Mouse (Mus musculus) kidney, embryonic 16.5 days (tissue): ENCODE measurements around the gene Ccdc96. TPM values are rescaled to one million over a fixed set of nuclear protein-coding genes. Genes with fewer than 3 reads are reported as not detected.

ENCODE experiments used
- ATAC-seq: fragments of 200-750 bp; cut with Nextera tagmentation; 2 replicates; pipeline ENCODE4 v1.8.0; 2017; ENCODE audit warnings: moderate TSS enrichment; ENCODE audit not compliant: low FRiP score, low TSS enrichment
- H3K27ac ChIP-seq: fragments of 300-500 bp; sonication (generic); 2 replicates; pipeline ENCODE4 v1.5.1; 2014; ENCODE audit warnings: low read length
- H3K27me3 ChIP-seq: fragments of 300-500 bp; sonication (generic); 2 replicates; pipeline ENCODE4 v1.6.1; 2014; ENCODE audit warnings: low read length, control low read depth, mixed read lengths; ENCODE audit not compliant: insufficient read depth
- H3K36me3 ChIP-seq: fragments of 300-500 bp; sonication (generic); 2 replicates; pipeline ENCODE4 v1.6.1; 2014; ENCODE audit warnings: low read length, control low read depth, mixed read lengths; ENCODE audit not compliant: insufficient read depth
- H3K4me1 ChIP-seq: fragments of 300-500 bp; sonication (generic); 2 replicates; pipeline ENCODE4 v1.6.1; 2014; ENCODE audit warnings: low read length, control low read depth, mixed read lengths; ENCODE audit not compliant: insufficient read depth
- H3K4me2 ChIP-seq: fragments of 300-500 bp; sonication (generic); replicated peaks from 2 replicates; pipeline ENCODE4 v1.6.1; 2014; ENCODE audit warnings: low read depth, low read length
- H3K4me3 ChIP-seq: fragments of 300-500 bp; sonication (generic); 2 replicates; pipeline ENCODE4 v1.5.1; 2014; ENCODE audit warnings: mild to moderate bottlenecking, low read length
- H3K9ac ChIP-seq: fragments of 300-500 bp; sonication (generic); replicated peaks from 2 replicates; pipeline ENCODE4 v1.6.1; 2014; ENCODE audit warnings: low read length
- H3K9me3 ChIP-seq: fragments of 300-500 bp; sonication (generic); 2 replicates; pipeline ENCODE4 v1.6.1; 2016; ENCODE audit warnings: low read length, control low read depth
- WGBS: fragments of 180-500 bp; shearing (Covaris S2); extraction: QIAGEN DNeasy Blood & Tissue Kit; methylation state at CpG from one replicate; pipeline ENCODE4 v1.1.7; 2014; 5-methylcytosine and 5-hydroxymethylcytosine counted together
- polyA plus RNA-seq: library from polyadenylated mRNA; unstranded; fragments of >200 nt; fragmentation: Nextera tagmentation; extraction: Ambion mirVana; gene quantifications from 2 replicates; pipeline ENCODE4 v1.2.1, GENCODE M21; 2015

Gene Ccdc96
- polyA plus RNA-seq, 1 experiment from 2014 or later, result 0.76 TPM

- Histone ChIP-seq H3K9me3 (no peaks in the 10 kb centered on the region), H3K4me1 (no peaks in the 10 kb centered on the region), H3K4me3 (no peak overlapping the region), H3K36me3 (peaks cover 57% of the 10 kb centered on the region), H3K9ac (no peak overlapping the region), H3K27me3 (no peaks in the 10 kb centered on the region), H3K4me2 (no peak overlapping the region), H3K27ac (no peak overlapping the region)
- 80% methylated on average over 3 of the region's 3 CpGs for WGBS
- no peak for ATAC-seq
Observed at GRCm38 (mm10) chr5:36517596-36517995, 33.2 kb downstream of the Ccdc96 start.

- H3K9me3 ChIP-seq, result no peaks in the 10 kb centered on the region
- no peak overlapping the region for H3K9ac ChIP-seq
- no peaks in the 10 kb centered on the region for H3K27me3 ChIP-seq
- no peak overlapping the region for H3K4me3 ChIP-seq
- peaks cover 52% of the 10 kb centered on the region for H3K36me3 ChIP-seq
- H3K27ac ChIP-seq, result no peak overlapping the region
- H3K4me1 ChIP-seq, result peaks cover 7% of the 10 kb centered on the region; the same call in 1 of the 2 replicates
- ATAC-seq, result no peak
- WGBS, result 86% methylated on average over 3 of the region's 3 CpGs
- no peak overlapping the region for H3K4me2 ChIP-seq
Observed at GRCm38 (mm10) chr5:36519751-36520150, 35.4 kb downstream of the Ccdc96 start.

GRCm38 (mm10) chr5:36522782-36523181 is 38.4 kb downstream of the Ccdc96 start:
- Histone ChIP-seq H3K9me3 (no peaks in the 10 kb centered on the region), H3K4me2 (no peak overlapping the region), H3K36me3 (peaks cover 33% of the 10 kb centered on the region), H3K9ac (no peak overlapping the region), H3K27ac (no peak overlapping the region), H3K4me1 (peaks cover 7% of the 10 kb centered on the region; the same call in 1 of the 2 replicates), H3K4me3 (no peak overlapping the region), H3K27me3 (no peaks in the 10 kb centered on the region)
- 45% methylated on average over 2 of the region's 2 CpGs for WGBS
- ATAC-seq, result no peak

- Histone ChIP-seq H3K27me3 (no peaks in the 10 kb centered on the region), H3K4me1 (peaks cover 11% of the 10 kb centered on the region; the same call in 1 of the 2 replicates), H3K9me3 (no peaks in the 10 kb centered on the region), H3K36me3 (peaks cover 29% of the 10 kb centered on the region), H3K27ac (no peak overlapping the region), H3K4me2 (no peak overlapping the region), H3K4me3 (no peak overlapping the region), H3K9ac (no peak overlapping the region)
- 69% methylated on average over 5 of the region's 5 CpGs for WGBS
- ATAC-seq, result no peak
Observed at GRCm38 (mm10) chr5:36523219-36523703, 38.9 kb downstream of the Ccdc96 start.

GRCm38 (mm10) chr5:36525216-36525615 is 40.8 kb downstream of the Ccdc96 start:
- Histone ChIP-seq H3K27ac (no peak overlapping the region), H3K4me2 (no peak overlapping the region), H3K36me3 (peaks cover 11% of the 10 kb centered on the region; the same call in 1 of the 2 replicates)

GRCm38 (mm10) chr5:36526274-36526673 is 41.9 kb downstream of the Ccdc96 start:
- Histone ChIP-seq H3K9me3 (no peaks in the 10 kb centered on the region), H3K4me3 (no peak overlapping the region), H3K36me3 (peaks cover 5% of the 10 kb centered on the region; the same call in 1 of the 2 replicates), H3K4me2 (no peak overlapping the region), H3K27me3 (no peaks in the 10 kb centered on the region), H3K4me1 (peaks cover 35% of the 10 kb centered on the region), H3K27ac (no peak overlapping the region), H3K9ac (no peak overlapping the region)
- WGBS, result 74% methylated on average over 5 of the region's 5 CpGs
- no peak for ATAC-seq

More at GRCm38 (mm10) chr5:36525216-36525615, 40.8 kb downstream of the Ccdc96 start:
- Histone ChIP-seq H3K9ac (no peak overlapping the region), H3K27me3 (no peaks in the 10 kb centered on the region), H3K4me3 (no peak overlapping the region), H3K9me3 (no peaks in the 10 kb centered on the region), H3K4me1 (peaks cover 27% of the 10 kb centered on the region)
- 0 out of 2 replicates have a peak, but pooled peaks have one; percentile 8 for ATAC-seq
- WGBS, result 72% methylated on average over 2 of the region's 2 CpGs

- no peaks in the 10 kb centered on the region; the same call in 1 of the 2 replicates for H3K36me3 ChIP-seq
- peaks cover 41% of the 10 kb centered on the region for H3K4me1 ChIP-seq
- H3K4me2 ChIP-seq, result no peak overlapping the region
- no peak overlapping the region for H3K4me3 ChIP-seq
- no peak overlapping the region for H3K9ac ChIP-seq
- ATAC-seq, result no peak
- no peak overlapping the region for H3K27ac ChIP-seq
- WGBS, result 96% methylated on average over 2 of the region's 2 CpGs
- H3K27me3 ChIP-seq, result no peaks in the 10 kb centered on the region
- no peaks in the 10 kb centered on the region for H3K9me3 ChIP-seq
Observed at GRCm38 (mm10) chr5:36526921-36527320, 42.5 kb downstream of the Ccdc96 start.

- Histone ChIP-seq H3K9me3 (no peaks in the 10 kb centered on the region), H3K4me1 (peaks cover 51% of the 10 kb centered on the region), H3K9ac (peak overlapping the region; percentile 74), H3K36me3 (no peaks in the 10 kb centered on the region), H3K4me3 (peak overlapping the region; percentile 61), H3K4me2 (peak overlapping the region; percentile 74), H3K27ac (peak overlapping the region; percentile 37), H3K27me3 (no peaks in the 10 kb centered on the region)
- 0% methylated on average over 5 of the region's 5 CpGs for WGBS
- no peak for ATAC-seq
Observed at GRCm38 (mm10) chr5:36529698-36530097, 45.3 kb downstream of the Ccdc96 start.

- Histone ChIP-seq H3K36me3 (no peaks in the 10 kb centered on the region), H3K4me1 (peaks cover 51% of the 10 kb centered on the region), H3K4me2 (peak overlapping the region; percentile 74), H3K27me3 (no peaks in the 10 kb centered on the region), H3K4me3 (peak overlapping the region; percentile 61), H3K9me3 (no peaks in the 10 kb centered on the region), H3K9ac (peak overlapping the region; percentile 74), H3K27ac (peak overlapping the region; percentile 73)
- peak; percentile 98 for ATAC-seq
- WGBS, result 0% methylated on average over 28 of the region's 28 CpGs
Observed at GRCm38 (mm10) chr5:36530129-36530751, 45.9 kb downstream of the Ccdc96 start.

GRCm38 (mm10) chr5:36534455-36535030 is 50.2 kb downstream of the Ccdc96 start:
- no peaks in the 10 kb centered on the region for H3K9me3 ChIP-seq
- H3K27ac ChIP-seq, result no peak overlapping the region
- no peak overlapping the region for H3K4me2 ChIP-seq
- no peak overlapping the region for H3K4me3 ChIP-seq
- peaks cover 42% of the 10 kb centered on the region for H3K4me1 ChIP-seq
- no peak for ATAC-seq
- no peak overlapping the region for H3K9ac ChIP-seq
- 79% methylated on average over 6 of the region's 6 CpGs for WGBS
- H3K27me3 ChIP-seq, result no peaks in the 10 kb centered on the region
- no peaks in the 10 kb centered on the region for H3K36me3 ChIP-seq
